Mouse (Mus musculus): ENCODE data around the gene Lamc1. TPM values are rescaled to one million over a fixed set of nuclear protein-coding genes. Genes with fewer than 3 reads are reported as not detected.

Gene Lamc1
- polyA plus RNA-seq, 1 experiment from 2014 or later, result 104 TPM

- Histone ChIP-seq H3K4me1 (ENCODE audit: control insufficient read depth, insufficient read depth, low read length) (peaks cover 20% of the 10 kb centered on the region), H3K9me3 (ENCODE audit: control insufficient read depth, low read depth, low read length) (peaks cover 2% of the 10 kb centered on the region; the same call in 1 of the 2 replicates), H3K4me3 (ENCODE audit: low read depth, low read length) (no peak overlapping the region), H3K4me2 (replicated peaks; ENCODE audit: low read depth, low read length) (no peak overlapping the region), H3K36me3 (ENCODE audit: control insufficient read depth, insufficient read depth, low read length) (no peaks in the 10 kb centered on the region), H3K9ac (replicated peaks; ENCODE audit: low read depth, low read length) (no peak overlapping the region), H3K27ac (ENCODE audit: low read length) (no peak overlapping the region), H3K27me3 (ENCODE audit: control insufficient read depth, insufficient read depth, low read length) (no peaks in the 10 kb centered on the region)
- no peak for ATAC-seq (ENCODE audit: insufficient number of reproducible peaks, insufficient read depth, low FRiP score, low read depth)
Measured at GRCm38 (mm10) chr1:153316286-153316685, 16.3 kb downstream of the Lamc1 start.

GRCm38 (mm10) chr1:153315121-153315520 lies 17.5 kb downstream of the Lamc1 start:
- Histone ChIP-seq H3K4me2 (replicated peaks; ENCODE audit: low read depth, low read length) (no peak overlapping the region), H3K9ac (replicated peaks; ENCODE audit: low read depth, low read length) (no peak overlapping the region), H3K9me3 (ENCODE audit: control insufficient read depth, low read depth, low read length) (peaks cover 2% of the 10 kb centered on the region; the same call in 1 of the 2 replicates), H3K4me1 (ENCODE audit: control insufficient read depth, insufficient read depth, low read length) (peaks cover 16% of the 10 kb centered on the region), H3K4me3 (ENCODE audit: low read depth, low read length) (no peak overlapping the region), H3K27ac (ENCODE audit: low read length) (no peak overlapping the region), H3K27me3 (ENCODE audit: control insufficient read depth, insufficient read depth, low read length) (no peaks in the 10 kb centered on the region), H3K36me3 (ENCODE audit: control insufficient read depth, insufficient read depth, low read length) (no peaks in the 10 kb centered on the region)
- WGBS, result 86% methylated on average over 6 of the region's 6 CpGs
- no peak for ATAC-seq (ENCODE audit: insufficient number of reproducible peaks, insufficient read depth, low FRiP score, low read depth)

- H3K4me2 ChIP-seq (replicated peaks; ENCODE audit: low read depth, low read length), result no peak overlapping the region
- H3K27ac ChIP-seq (ENCODE audit: low read length), result no peak overlapping the region
- H3K4me3 ChIP-seq (ENCODE audit: low read depth, low read length), result no peak overlapping the region
- H3K9ac ChIP-seq (replicated peaks; ENCODE audit: low read depth, low read length), result no peak overlapping the region
- WGBS, result 87% methylated on average over 5 of the region's 5 CpGs
- ATAC-seq (ENCODE audit: insufficient number of reproducible peaks, insufficient read depth, low FRiP score, low read depth), result no peak
- H3K36me3 ChIP-seq (ENCODE audit: control insufficient read depth, insufficient read depth, low read length), result no peaks in the 10 kb centered on the region
- H3K9me3 ChIP-seq (ENCODE audit: control insufficient read depth, low read depth, low read length), result peaks cover 2% of the 10 kb centered on the region; the same call in 1 of the 2 replicates
- no peaks in the 10 kb centered on the region for H3K27me3 ChIP-seq (ENCODE audit: control insufficient read depth, insufficient read depth, low read length)
- peaks cover 25% of the 10 kb centered on the region for H3K4me1 ChIP-seq (ENCODE audit: control insufficient read depth, insufficient read depth, low read length)
Measured at GRCm38 (mm10) chr1:153312992-153313391, 19.6 kb downstream of the Lamc1 start.

- peaks cover 2% of the 10 kb centered on the region; the same call in 1 of the 2 replicates for H3K9me3 ChIP-seq (ENCODE audit: control insufficient read depth, low read depth, low read length)
- no peak overlapping the region for H3K4me2 ChIP-seq (replicated peaks; ENCODE audit: low read depth, low read length)
- H3K4me3 ChIP-seq (ENCODE audit: low read depth, low read length), result no peak overlapping the region
- H3K27ac ChIP-seq (ENCODE audit: low read length), result no peak overlapping the region
- H3K36me3 ChIP-seq (ENCODE audit: control insufficient read depth, insufficient read depth, low read length), result no peaks in the 10 kb centered on the region
- no peak for ATAC-seq (ENCODE audit: insufficient number of reproducible peaks, insufficient read depth, low FRiP score, low read depth)
- H3K9ac ChIP-seq (replicated peaks; ENCODE audit: low read depth, low read length), result no peak overlapping the region
- 71% methylated on average over 5 of the region's 5 CpGs for WGBS
- peaks cover 26% of the 10 kb centered on the region for H3K4me1 ChIP-seq (ENCODE audit: control insufficient read depth, insufficient read depth, low read length)
- no peaks in the 10 kb centered on the region for H3K27me3 ChIP-seq (ENCODE audit: control insufficient read depth, insufficient read depth, low read length)
Measured at GRCm38 (mm10) chr1:153310190-153310589, 22.4 kb downstream of the Lamc1 start.

- H3K9me3 ChIP-seq (ENCODE audit: control insufficient read depth, low read depth, low read length), result peaks cover 2% of the 10 kb centered on the region; the same call in 1 of the 2 replicates
- no peaks in the 10 kb centered on the region for H3K27me3 ChIP-seq (ENCODE audit: control insufficient read depth, insufficient read depth, low read length)
- H3K27ac ChIP-seq (ENCODE audit: low read length), result no peak overlapping the region
- no peak overlapping the region for H3K4me2 ChIP-seq (replicated peaks; ENCODE audit: low read depth, low read length)
- H3K9ac ChIP-seq (replicated peaks; ENCODE audit: low read depth, low read length), result no peak overlapping the region
- WGBS, result 76% methylated on average over 4 of the region's 4 CpGs
- ATAC-seq (ENCODE audit: insufficient number of reproducible peaks, insufficient read depth, low FRiP score, low read depth), result no peak
- H3K4me1 ChIP-seq (ENCODE audit: control insufficient read depth, insufficient read depth, low read length), result peaks cover 26% of the 10 kb centered on the region
- no peak overlapping the region for H3K4me3 ChIP-seq (ENCODE audit: low read depth, low read length)
- H3K36me3 ChIP-seq (ENCODE audit: control insufficient read depth, insufficient read depth, low read length), result no peaks in the 10 kb centered on the region
Measured at GRCm38 (mm10) chr1:153309310-153309709, 23.3 kb downstream of the Lamc1 start.

- H3K27ac ChIP-seq (ENCODE audit: low read length), result peak overlapping the region; percentile 68; the same call in 1 of the 2 replicates
- H3K4me1 ChIP-seq (ENCODE audit: control insufficient read depth, insufficient read depth, low read length), result peaks cover 26% of the 10 kb centered on the region
- WGBS, result 60% methylated on average over 10 of the region's 10 CpGs
- no peak for ATAC-seq (ENCODE audit: insufficient number of reproducible peaks, insufficient read depth, low FRiP score, low read depth)
- H3K9me3 ChIP-seq (ENCODE audit: control insufficient read depth, low read depth, low read length), result peaks cover 2% of the 10 kb centered on the region; the same call in 1 of the 2 replicates
- H3K9ac ChIP-seq (replicated peaks; ENCODE audit: low read depth, low read length), result no peak overlapping the region
- no peak overlapping the region for H3K4me2 ChIP-seq (replicated peaks; ENCODE audit: low read depth, low read length)
- no peaks in the 10 kb centered on the region for H3K36me3 ChIP-seq (ENCODE audit: control insufficient read depth, insufficient read depth, low read length)
- H3K4me3 ChIP-seq (ENCODE audit: low read depth, low read length), result no peak overlapping the region
- H3K27me3 ChIP-seq (ENCODE audit: control insufficient read depth, insufficient read depth, low read length), result no peaks in the 10 kb centered on the region
Measured at GRCm38 (mm10) chr1:153308915-153309296, 23.7 kb downstream of the Lamc1 start.

- H3K27me3 ChIP-seq (ENCODE audit: control insufficient read depth, insufficient read depth, low read length), result no peaks in the 10 kb centered on the region
- WGBS, result 48% methylated on average over 9 of the region's 9 CpGs
- peaks cover 26% of the 10 kb centered on the region for H3K4me1 ChIP-seq (ENCODE audit: control insufficient read depth, insufficient read depth, low read length)
- H3K9me3 ChIP-seq (ENCODE audit: control insufficient read depth, low read depth, low read length), result no peaks in the 10 kb centered on the region
- H3K36me3 ChIP-seq (ENCODE audit: control insufficient read depth, insufficient read depth, low read length), result no peaks in the 10 kb centered on the region
- H3K9ac ChIP-seq (replicated peaks; ENCODE audit: low read depth, low read length), result no peak overlapping the region
- H3K4me3 ChIP-seq (ENCODE audit: low read depth, low read length), result no peak overlapping the region
- no peak overlapping the region for H3K4me2 ChIP-seq (replicated peaks; ENCODE audit: low read depth, low read length)
- H3K27ac ChIP-seq (ENCODE audit: low read length), result peak overlapping the region; percentile 68
- ATAC-seq (ENCODE audit: insufficient number of reproducible peaks, insufficient read depth, low FRiP score, low read depth), result 0 out of 2 replicates have a peak, but pooled peaks have one; percentile 59
Measured at GRCm38 (mm10) chr1:153308179-153308914, 24.2 kb downstream of the Lamc1 start.

- no peak for ATAC-seq (ENCODE audit: insufficient number of reproducible peaks, insufficient read depth, low FRiP score, low read depth)
- Histone ChIP-seq H3K27me3 (ENCODE audit: control insufficient read depth, insufficient read depth, low read length) (no peaks in the 10 kb centered on the region), H3K9me3 (ENCODE audit: control insufficient read depth, low read depth, low read length) (no peaks in the 10 kb centered on the region), H3K4me3 (ENCODE audit: low read depth, low read length) (no peak overlapping the region), H3K27ac (ENCODE audit: low read length) (peak overlapping the region; percentile 68; the same call in 1 of the 2 replicates), H3K4me2 (replicated peaks; ENCODE audit: low read depth, low read length) (no peak overlapping the region), H3K36me3 (ENCODE audit: control insufficient read depth, insufficient read depth, low read length) (no peaks in the 10 kb centered on the region), H3K4me1 (ENCODE audit: control insufficient read depth, insufficient read depth, low read length) (peaks cover 26% of the 10 kb centered on the region), H3K9ac (replicated peaks; ENCODE audit: low read depth, low read length) (no peak overlapping the region)
- 35% methylated on average over 12 of the region's 12 CpGs for WGBS
Measured at GRCm38 (mm10) chr1:153307509-153308178, 24.9 kb downstream of the Lamc1 start.
